Mouse (Mus musculus): Measurements from ENCODE around the gene Gm14403. TPM values are rescaled to one million over a fixed set of nuclear protein-coding genes. Genes with fewer than 3 reads are reported as not detected.
"Not testable (repeated sequence)": the region's sequence is repeated elsewhere in the genome, so short reads cannot be mapped to it uniquely, and the experiment has no call there.

Gene Gm14403
- 1.8 and 7.2 TPM in 2 replicates for polyA plus RNA-seq (2012; ENCODE audit: insufficient read depth, insufficient read length, missing spikeins)

DNA sequence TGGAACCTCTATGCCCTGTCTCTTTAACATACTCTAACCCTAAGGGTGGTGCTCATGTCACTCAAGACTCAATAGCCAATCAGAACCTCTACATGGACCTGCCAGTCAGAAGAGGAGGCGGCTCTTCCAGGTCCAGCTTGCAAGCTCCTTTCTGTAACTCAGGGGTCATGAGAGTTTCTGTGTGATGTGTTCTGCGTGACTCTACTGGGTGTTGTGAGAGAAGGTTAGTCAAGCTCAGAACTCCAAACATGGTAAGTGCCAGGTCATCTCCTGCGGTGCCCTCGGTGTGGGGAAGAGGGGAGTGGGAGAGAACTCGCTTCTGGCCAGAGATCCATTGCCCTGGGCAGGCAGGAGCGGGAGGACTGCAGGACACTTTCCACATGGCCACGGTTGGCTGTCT, at the start of gene Gm14403:
Gm14403 (plus strand) TSS at position 149 of the 400 bp plus-strand sequence.
- H3K4me3 ChIP-seq (ENCODE audit: insufficient read depth, low read length); H3K4me1 ChIP-seq (ENCODE audit: control insufficient read depth, insufficient read depth, low read length); H3K27ac ChIP-seq (ENCODE audit: insufficient read depth, low read depth, low read length): not testable (repeated sequence)

DNA sequence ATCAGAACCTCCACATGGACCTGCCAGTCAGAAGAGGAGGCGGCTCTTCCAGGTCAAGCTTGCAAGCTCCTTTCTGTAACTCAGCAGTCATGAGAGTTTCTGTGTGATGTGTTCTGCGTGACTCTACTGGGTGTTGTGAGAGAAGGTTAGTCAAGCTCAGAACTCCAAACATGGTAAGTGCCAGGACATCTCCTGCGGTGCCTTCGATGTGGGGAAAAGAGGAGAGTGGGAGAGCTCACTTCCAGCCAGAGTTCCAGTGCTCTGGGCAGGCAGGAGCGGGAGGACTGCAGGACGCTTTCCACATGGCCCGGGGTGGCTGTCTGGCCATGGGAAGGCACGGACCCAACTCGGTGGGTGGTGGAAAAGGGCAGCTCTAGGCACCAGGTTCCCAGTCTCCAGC, 33.3 kb upstream of the Gm14403 start, which contains the start of gene Zfp970:
Zfp970 (plus strand) TSS at position 58 of the 400 bp plus-strand sequence.
- H3K4me3 ChIP-seq (ENCODE audit: insufficient read depth, low read length); H3K27ac ChIP-seq (ENCODE audit: insufficient read depth, low read depth, low read length); H3K4me1 ChIP-seq (ENCODE audit: control insufficient read depth, insufficient read depth, low read length): not testable (repeated sequence)

DNA sequence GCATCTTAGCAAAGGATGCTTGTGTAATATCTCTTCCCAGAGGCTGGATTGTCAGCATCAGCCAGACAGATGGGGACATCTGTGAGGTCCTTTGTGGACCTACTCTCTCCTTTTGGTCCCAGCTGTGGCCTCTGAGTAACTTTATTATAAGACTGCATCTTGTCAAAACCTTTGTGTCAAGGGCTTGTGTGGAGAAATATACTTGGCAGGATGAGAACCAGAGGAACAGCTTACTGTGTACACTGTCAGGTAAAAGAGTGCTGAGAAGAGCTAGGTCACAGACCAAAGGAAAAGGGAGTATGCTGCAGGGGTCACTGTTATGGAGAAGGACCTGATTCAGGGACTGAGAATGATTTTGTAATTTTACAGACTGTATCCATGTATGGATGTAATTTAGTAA, 29.8 kb upstream of the Gm14403 start:
- not testable (repeated sequence) for H3K4me1 ChIP-seq (ENCODE audit: control insufficient read depth, insufficient read depth, low read length); H3K4me3 ChIP-seq (ENCODE audit: insufficient read depth, low read length); H3K27ac ChIP-seq (ENCODE audit: insufficient read depth, low read depth, low read length)

DNA sequence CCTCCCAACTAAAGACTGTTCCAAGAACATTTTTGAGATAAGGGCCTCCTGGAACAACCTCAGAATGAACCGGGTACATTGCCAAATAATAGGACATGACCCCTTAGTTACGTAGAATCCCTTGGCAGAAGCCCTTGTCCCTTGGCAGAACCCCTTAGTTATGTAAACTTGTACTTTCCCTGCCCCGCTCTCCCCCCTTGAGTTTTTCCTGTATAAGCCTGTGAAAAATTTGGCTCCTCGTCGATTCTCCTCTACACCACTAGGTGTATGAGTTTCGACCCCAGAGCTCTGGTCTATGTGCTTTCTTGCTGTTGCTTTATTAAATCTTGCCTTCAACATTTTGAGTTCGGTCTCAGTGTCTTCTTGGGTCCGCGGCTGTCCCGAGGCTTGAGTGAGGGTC, 25.8 kb upstream of the Gm14403 start:
- not testable (repeated sequence) for H3K27ac ChIP-seq (ENCODE audit: insufficient read depth, low read depth, low read length)

DNA sequence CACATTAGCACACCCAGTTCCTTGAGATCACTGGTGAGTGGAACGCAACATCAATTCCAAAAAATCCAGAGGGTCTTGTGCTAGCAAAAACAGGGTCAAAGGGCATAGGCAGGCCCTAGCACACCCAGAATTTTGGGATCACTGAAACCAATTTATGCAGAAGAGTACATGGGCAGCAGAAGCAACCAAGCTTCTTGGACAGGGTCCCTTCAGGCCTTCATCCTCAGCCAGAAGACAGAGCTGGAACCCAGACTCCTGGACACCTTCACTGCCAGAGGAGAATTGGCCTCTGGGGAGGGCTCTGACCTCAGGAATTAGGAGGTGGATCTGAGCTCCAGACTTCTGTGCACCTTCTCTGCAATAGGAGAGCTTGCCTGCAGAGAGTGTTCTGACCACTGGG, 16.0 kb upstream of the Gm14403 start:
- not testable (repeated sequence) for H3K27ac ChIP-seq (ENCODE audit: insufficient read depth, low read depth, low read length); H3K4me1 ChIP-seq (ENCODE audit: control insufficient read depth, insufficient read depth, low read length); H3K4me3 ChIP-seq (ENCODE audit: insufficient read depth, low read length)

More for the DNA sequence above, 25.8 kb upstream of the Gm14403 start:
- H3K4me3 ChIP-seq (ENCODE audit: insufficient read depth, low read length); H3K4me1 ChIP-seq (ENCODE audit: control insufficient read depth, insufficient read depth, low read length): not testable (repeated sequence)

DNA sequence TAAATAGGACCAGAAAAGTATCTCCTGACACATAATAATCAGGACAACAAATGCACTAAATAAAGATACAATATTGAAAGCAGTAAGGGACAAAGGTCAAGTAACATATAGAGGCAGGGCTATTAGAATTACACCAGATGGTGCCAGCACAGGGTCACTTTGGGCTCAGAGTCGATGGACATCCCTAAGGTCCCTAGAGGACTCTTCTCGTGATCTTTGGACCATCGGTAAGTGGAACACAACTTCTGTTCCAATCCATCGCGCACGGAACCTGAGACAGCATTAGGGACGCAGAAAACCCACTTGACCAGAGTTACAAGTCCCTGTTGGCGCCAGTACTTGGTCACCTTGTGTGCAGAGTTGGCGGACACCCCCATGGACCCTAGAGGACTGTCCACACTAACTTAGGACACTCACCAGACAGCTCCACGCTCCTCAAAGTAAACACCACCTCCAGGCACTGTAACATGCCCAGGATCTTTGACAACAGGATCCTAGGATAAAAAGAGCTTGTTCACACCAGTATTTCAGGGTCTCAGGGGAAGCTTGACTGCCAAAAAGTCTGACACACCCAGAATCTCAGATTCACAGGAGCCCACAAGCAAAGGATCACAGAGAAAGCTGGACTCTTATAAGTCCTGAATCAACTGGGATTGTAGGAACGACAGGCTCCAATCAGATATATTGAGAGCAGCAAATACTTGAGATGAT, 14.6 kb upstream of the Gm14403 start:
- H3K27ac ChIP-seq (ENCODE audit: insufficient read depth, low read depth, low read length); H3K4me3 ChIP-seq (ENCODE audit: insufficient read depth, low read length); H3K4me1 ChIP-seq (ENCODE audit: control insufficient read depth, insufficient read depth, low read length): not testable (repeated sequence)

DNA sequence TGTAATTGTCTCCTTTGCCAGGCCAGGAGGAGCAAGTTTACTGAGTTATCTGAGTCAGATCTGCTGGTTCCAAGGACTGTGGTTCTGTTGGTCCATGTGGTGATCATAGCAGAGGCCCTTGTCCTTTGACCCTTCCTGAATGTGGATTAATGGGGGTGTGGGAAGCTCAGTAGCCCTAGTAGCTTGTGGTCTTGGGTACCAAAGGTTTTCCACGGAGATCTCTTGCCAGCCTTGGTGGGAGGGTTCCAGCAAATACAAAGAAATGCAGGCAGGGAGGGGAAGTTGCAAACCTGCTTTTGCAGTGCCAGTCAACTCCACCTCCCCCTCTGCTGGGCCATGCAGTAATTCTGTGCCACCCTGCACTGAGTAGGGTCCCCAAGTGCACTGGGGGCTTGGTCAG, 1.2 kb downstream of the Gm14403 start:
- H3K4me3 ChIP-seq (ENCODE audit: insufficient read depth, low read length); H3K4me1 ChIP-seq (ENCODE audit: control insufficient read depth, insufficient read depth, low read length); H3K27ac ChIP-seq (ENCODE audit: insufficient read depth, low read depth, low read length): not testable (repeated sequence)

DNA sequence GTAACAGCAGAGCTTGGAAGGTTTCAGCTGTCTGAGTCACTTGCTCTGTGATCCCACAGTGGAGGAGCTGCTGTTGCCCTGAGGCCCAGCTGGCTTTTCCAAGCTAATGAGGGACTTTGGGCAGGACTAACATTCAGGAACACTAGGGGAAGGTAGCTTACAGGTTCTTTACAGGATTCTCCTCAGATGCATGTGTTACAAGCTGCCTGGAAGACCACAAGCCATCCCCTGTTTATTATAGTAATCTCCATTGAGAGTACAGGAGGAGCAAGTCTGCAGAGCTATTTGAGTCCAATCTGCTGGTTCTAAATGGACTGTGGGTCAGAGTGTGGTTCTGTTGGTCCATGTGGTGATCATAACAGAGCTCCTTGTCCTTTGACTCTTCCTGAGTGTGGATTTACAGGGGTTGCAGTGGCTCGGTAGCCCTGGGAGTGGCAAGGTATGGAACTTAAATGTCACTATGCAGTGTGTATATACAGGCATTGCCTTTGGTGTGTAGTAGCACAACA, 7.2 kb downstream of the Gm14403 start:
- H3K4me1 ChIP-seq (ENCODE audit: control insufficient read depth, insufficient read depth, low read length), result not testable (repeated sequence)

DNA sequence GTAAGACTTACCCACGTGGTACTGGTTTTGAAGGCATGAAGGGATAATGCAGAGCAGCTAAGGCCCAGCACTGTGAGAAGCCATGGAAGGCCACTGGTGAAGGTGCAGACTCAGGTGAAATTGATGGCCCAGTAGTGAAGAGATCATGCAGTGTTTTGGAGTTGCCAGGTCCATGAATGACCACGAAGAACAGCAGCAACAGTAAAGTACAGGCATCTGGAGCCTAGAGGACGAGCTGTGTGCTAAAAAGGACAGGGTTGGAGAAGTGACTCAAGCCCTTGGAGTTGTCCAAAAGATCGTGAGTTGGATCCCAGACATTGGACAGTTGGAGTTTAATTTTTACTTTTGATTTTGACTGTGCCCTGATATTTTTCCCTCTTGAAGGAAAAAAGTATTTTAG, 13.4 kb downstream of the Gm14403 start:
- not testable (repeated sequence) for H3K4me3 ChIP-seq (ENCODE audit: insufficient read depth, low read length); H3K27ac ChIP-seq (ENCODE audit: insufficient read depth, low read depth, low read length); H3K4me1 ChIP-seq (ENCODE audit: control insufficient read depth, insufficient read depth, low read length)

More for the DNA sequence above, 7.2 kb downstream of the Gm14403 start:
- H3K27ac ChIP-seq (ENCODE audit: insufficient read depth, low read depth, low read length); H3K4me3 ChIP-seq (ENCODE audit: insufficient read depth, low read length): not testable (repeated sequence)

DNA sequence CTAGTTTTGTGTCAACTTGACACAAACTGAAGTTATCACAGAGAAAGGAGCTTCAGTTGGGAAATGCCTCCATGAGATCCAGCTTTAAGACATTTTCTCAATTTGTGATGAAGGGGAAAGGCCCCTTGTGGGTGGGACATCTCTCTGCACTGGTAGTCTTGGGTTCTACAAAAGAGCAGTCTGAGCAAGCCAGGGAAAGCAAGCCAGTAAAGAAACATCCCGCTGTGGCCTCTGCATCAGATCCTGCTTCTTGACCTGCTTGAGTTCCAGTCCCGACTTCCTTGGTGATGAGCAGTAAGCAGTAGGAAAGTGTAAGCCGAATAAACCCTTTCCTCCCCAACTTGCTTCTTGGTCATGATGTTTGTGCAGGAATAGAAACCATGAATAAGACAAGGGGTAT, 14.0 kb downstream of the Gm14403 start:
- not testable (repeated sequence) for H3K4me1 ChIP-seq (ENCODE audit: control insufficient read depth, insufficient read depth, low read length); H3K27ac ChIP-seq (ENCODE audit: insufficient read depth, low read depth, low read length); H3K4me3 ChIP-seq (ENCODE audit: insufficient read depth, low read length)

DNA sequence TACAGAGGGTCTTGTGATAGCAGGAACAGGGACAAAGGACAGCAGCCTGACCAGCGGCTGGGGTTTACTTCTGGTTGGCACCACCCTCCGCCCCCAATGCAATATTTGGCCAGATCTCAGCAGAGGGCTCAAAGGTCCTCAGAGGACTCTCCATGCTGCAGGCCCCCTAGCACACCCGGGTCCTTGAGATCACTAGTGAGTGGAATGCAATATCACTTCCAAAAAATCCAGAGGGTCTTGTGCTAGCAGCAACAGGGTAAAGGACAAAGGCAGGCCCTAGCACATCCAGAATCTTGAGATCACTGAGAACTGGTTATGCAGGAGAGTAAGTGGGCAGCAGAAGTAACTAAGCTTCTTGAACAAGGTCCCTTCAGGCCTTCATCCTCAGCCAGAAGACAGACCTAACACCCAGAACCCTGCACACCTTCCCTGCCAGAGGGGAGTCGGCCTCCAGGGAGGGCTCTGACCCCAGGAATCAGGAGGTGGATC, 16.0 kb downstream of the Gm14403 start:
- not testable (repeated sequence) for H3K27ac ChIP-seq (ENCODE audit: insufficient read depth, low read depth, low read length); H3K4me3 ChIP-seq (ENCODE audit: insufficient read depth, low read length); H3K4me1 ChIP-seq (ENCODE audit: control insufficient read depth, insufficient read depth, low read length)

DNA sequence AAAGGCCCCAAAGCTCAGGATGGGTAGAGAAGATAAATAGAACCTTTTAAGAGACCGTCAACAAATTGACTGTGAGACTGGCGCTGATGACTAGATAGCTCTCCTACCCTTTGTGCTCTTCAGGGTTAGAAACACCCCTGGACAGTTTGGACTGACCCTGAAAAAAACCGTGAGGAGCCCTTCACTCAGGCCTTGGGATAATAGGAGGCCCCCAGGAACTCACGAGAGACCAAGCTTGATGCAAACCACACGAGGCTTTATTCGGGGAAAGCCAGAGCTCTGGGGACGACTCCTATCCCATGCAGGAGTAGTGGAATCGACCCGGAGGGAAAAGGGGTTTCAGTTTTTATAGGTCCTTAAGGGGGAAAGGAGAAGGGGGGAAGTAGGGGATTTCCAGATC, 19.7 kb downstream of the Gm14403 start:
- H3K4me3 ChIP-seq (ENCODE audit: insufficient read depth, low read length); H3K27ac ChIP-seq (ENCODE audit: insufficient read depth, low read depth, low read length); H3K4me1 ChIP-seq (ENCODE audit: control insufficient read depth, insufficient read depth, low read length): not testable (repeated sequence)

DNA sequence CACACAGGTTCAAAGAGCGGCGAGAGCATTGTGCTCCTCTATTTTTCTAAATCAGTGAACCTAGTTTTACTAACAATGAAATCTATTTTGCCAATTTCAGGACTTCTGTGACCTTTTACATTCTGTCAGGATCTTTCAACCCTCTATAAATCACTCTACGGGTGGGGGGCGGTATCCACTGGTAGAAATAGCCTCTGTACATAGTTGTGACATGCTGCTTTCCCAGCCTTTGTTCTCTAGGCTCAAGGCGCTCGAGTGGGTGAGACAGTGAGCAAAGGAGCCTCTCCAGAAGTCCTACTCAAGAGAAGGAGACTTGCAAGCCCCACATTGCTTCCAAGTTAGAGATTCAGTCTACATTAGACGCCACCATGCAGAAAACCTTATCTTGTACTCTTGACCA, 20.3 kb downstream of the Gm14403 start:
- H3K4me1 ChIP-seq (ENCODE audit: control insufficient read depth, insufficient read depth, low read length); H3K4me3 ChIP-seq (ENCODE audit: insufficient read depth, low read length); H3K27ac ChIP-seq (ENCODE audit: insufficient read depth, low read depth, low read length): not testable (repeated sequence)

DNA sequence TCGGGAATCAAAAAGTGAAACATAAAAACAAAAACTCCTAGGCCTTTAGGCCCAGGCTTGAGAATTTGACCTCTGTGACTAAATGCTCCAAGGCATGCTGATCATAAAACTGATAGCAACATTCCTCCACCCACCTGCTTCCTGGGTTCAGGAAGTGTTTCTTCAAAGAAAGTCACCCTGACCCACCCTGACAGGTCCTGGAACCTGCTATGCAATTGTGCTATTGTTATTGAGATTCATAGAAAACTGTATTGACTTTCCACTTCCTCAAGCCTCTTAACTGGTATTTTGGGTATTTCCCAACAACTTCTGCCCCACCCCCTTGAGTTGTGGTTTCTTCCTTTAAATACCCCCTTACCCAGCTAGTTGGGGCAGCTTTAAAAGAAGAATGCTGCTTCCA, 20.9 kb downstream of the Gm14403 start:
- H3K27ac ChIP-seq (ENCODE audit: insufficient read depth, low read depth, low read length); H3K4me1 ChIP-seq (ENCODE audit: control insufficient read depth, insufficient read depth, low read length); H3K4me3 ChIP-seq (ENCODE audit: insufficient read depth, low read length): not testable (repeated sequence)

All from bone marrow macrophage, adult 2 months (primary cell).